Mouse (Mus musculus): ENCODE results near the gene Gm17622. TPM values are rescaled to one million over a fixed set of nuclear protein-coding genes. Genes with fewer than 3 reads are reported as not detected.

Gene Gm17622
- polyA plus RNA-seq (2014; fragmentation: Nextera tagmentation; extraction: Ambion mirVana): not detected in 2 replicates

DNA sequence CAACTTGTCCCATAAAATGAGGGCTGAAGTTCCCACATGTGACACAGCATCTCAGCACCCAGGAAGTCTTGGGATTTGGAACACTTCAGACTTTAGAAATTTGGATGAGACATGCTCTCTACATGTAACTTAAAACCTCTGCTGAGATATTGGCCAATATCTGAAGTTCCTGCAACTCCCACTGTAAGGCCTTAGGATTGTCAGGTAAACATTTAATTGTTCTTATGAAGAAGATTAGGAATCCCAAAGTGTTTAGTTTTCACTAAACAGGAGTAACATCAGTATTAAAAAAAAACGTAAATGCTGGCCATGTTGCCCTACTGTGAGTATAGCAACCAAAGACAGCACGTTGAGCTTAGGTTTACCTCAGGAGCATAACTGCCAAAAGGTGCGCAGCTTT, at the start of gene Gm17622:
TSS of gene Gm17622 (plus strand) at position 301 of the 400 bp plus-strand sequence.
- WGBS: 96% methylated on average over 3 of the region's 3 CpGs
- H3K36me3 ChIP-seq (replicated peaks; ENCODE audit: control insufficient read depth, insufficient read depth): no peaks in the 10 kb centered on the region; the same call in 1 of the 2 replicates
- no peaks in the 10 kb centered on the region for H3K27me3 ChIP-seq (ENCODE audit: control insufficient read depth, insufficient read depth, low read length)
- H3K4me2 ChIP-seq (replicated peaks): no peak within 1 kb of the TSS
- ATAC-seq (ENCODE audit: low FRiP score) (no peak), DNase-seq (ENCODE audit: low spot score) (no peak)
- no peak within 1 kb of the TSS for H3K27ac ChIP-seq
- no peaks in the 10 kb centered on the region for H3K4me1 ChIP-seq (replicated peaks; ENCODE audit: control insufficient read depth, insufficient read depth, low read length)
- H3K9me3 ChIP-seq (ENCODE audit: control insufficient read depth, low read length): no peaks in the 10 kb centered on the region
- H3K4me3 ChIP-seq (replicated peaks; ENCODE audit: low read length): no peak within 1 kb of the TSS
- no peak within 1 kb of the TSS for H3K9ac ChIP-seq

DNA sequence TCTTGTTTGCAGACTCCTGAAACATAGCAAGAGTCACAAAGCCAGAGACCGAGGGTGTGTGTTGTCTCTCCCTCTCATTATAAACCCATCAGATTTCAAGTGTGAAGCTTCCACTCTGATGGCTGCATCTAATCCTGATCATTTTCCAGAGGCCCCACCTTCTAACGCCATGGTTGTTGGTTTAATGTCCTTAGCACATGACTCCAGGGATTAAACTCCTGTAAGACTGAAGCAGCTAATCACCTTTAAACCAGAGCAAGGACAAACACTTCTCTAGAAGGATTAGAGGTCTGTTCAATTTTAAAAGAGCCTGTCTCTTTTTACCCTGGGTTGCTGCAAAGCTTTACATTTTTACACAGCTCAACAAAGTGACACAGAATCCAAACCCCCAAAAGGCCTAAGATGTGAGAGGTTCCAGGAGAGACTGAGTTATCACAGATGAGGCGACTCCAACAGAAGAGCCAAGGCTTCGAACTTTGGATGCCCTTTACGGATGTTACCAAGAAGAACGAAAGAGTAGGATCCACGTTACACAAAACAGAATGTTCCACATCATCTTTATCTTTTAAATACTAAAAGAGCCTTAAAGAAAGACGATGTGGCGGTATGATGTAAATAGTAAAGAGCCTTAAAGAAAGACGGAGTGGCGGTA, 40.2 kb upstream of the Gm17622 start:
- Histone ChIP-seq H3K27me3 (ENCODE audit: control insufficient read depth, insufficient read depth, low read length) (no peaks in the 10 kb centered on the region), H3K4me2 (replicated peaks) (no peak overlapping the region), H3K4me1 (replicated peaks; ENCODE audit: control insufficient read depth, insufficient read depth, low read length) (no peaks in the 10 kb centered on the region), H3K36me3 (replicated peaks; ENCODE audit: control insufficient read depth, insufficient read depth) (no peaks in the 10 kb centered on the region), H3K27ac (no peak overlapping the region), H3K9ac (no peak overlapping the region), H3K9me3 (ENCODE audit: control insufficient read depth, low read length) (no peaks in the 10 kb centered on the region), H3K4me3 (replicated peaks; ENCODE audit: low read length) (no peak overlapping the region)
- no peak for DNase-seq (ENCODE audit: low spot score)
- ATAC-seq (ENCODE audit: low FRiP score): no peak
- WGBS: 91% methylated on average over 11 of the region's 11 CpGs

DNA sequence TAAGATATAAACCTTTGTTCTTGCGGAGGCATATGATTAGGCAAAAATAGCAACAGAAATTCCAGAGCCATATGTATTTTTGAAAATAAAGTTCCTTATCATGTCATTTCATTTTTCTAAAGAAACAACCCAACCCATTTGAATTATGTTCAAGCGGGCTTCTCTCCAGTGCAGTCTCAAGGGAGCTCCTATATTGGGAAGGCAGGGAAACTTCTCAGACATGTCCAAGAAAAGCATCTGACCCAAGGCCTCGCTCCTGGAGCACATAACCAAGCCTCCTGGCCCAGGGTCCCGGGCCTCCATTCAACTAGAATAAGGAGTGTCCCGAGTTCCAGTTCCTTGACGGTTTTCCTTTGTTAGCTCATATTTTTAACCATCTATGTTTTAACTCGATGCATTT, 39.7 kb upstream of the Gm17622 start:
- Histone ChIP-seq H3K27ac (no peak overlapping the region), H3K36me3 (replicated peaks; ENCODE audit: control insufficient read depth, insufficient read depth) (no peaks in the 10 kb centered on the region), H3K27me3 (ENCODE audit: control insufficient read depth, insufficient read depth, low read length) (no peaks in the 10 kb centered on the region), H3K4me1 (replicated peaks; ENCODE audit: control insufficient read depth, insufficient read depth, low read length) (no peaks in the 10 kb centered on the region), H3K4me3 (replicated peaks; ENCODE audit: low read length) (no peak overlapping the region), H3K9me3 (ENCODE audit: control insufficient read depth, low read length) (no peaks in the 10 kb centered on the region), H3K4me2 (replicated peaks) (no peak overlapping the region), H3K9ac (no peak overlapping the region)
- ATAC-seq (ENCODE audit: low FRiP score) (no peak), DNase-seq (ENCODE audit: low spot score) (no peak)
- WGBS: 93% methylated on average over 7 of the region's 7 CpGs

DNA sequence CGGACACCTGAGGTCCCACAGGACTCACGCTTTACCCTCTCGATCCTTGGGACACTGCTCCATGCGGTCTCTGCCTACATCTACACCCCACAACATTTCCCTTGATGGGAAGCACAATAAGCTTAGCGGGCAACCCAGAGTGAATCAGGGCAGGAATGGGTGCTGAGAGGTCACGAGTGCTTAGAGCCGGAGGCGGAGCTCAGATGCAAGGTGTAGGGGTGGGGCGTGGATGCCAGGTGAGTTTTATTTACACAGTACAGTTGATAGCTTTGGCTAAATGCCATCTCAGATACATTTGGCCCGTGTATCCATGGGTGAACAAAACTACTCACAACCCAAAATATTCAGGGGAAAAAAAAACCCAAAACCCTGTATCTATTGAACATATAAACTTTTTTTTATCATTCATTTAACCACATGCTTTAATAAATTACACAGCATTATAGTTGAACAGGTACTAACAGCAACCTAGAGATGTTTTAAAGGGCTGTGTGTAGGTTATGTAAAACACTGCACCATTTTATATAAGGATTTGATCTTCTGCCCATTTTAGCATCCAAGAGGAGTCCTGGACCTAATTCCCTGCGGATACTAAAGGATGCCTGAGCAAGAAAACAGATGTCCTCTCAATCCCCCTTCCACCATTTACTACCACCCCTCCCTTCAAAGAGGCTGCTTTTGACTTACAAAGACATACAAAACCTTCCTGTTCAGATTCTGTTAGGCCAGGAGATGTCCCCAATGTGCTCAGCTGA, 39.0 kb upstream of the Gm17622 start:
- no peak for DNase-seq (ENCODE audit: low spot score)
- no peak overlapping the region for H3K4me3 ChIP-seq (replicated peaks; ENCODE audit: low read length)
- H3K27ac ChIP-seq: no peak overlapping the region
- H3K4me2 ChIP-seq (replicated peaks): no peak overlapping the region
- no peaks in the 10 kb centered on the region for H3K4me1 ChIP-seq (replicated peaks; ENCODE audit: control insufficient read depth, insufficient read depth, low read length)
- ATAC-seq (ENCODE audit: low FRiP score): no peak
- no peak overlapping the region for H3K9ac ChIP-seq
- H3K36me3 ChIP-seq (replicated peaks; ENCODE audit: control insufficient read depth, insufficient read depth): no peaks in the 10 kb centered on the region
- WGBS: 91% methylated on average over 11 of the region's 11 CpGs
- H3K27me3 ChIP-seq (ENCODE audit: control insufficient read depth, insufficient read depth, low read length): no peaks in the 10 kb centered on the region
- H3K9me3 ChIP-seq (ENCODE audit: control insufficient read depth, low read length): no peaks in the 10 kb centered on the region

DNA sequence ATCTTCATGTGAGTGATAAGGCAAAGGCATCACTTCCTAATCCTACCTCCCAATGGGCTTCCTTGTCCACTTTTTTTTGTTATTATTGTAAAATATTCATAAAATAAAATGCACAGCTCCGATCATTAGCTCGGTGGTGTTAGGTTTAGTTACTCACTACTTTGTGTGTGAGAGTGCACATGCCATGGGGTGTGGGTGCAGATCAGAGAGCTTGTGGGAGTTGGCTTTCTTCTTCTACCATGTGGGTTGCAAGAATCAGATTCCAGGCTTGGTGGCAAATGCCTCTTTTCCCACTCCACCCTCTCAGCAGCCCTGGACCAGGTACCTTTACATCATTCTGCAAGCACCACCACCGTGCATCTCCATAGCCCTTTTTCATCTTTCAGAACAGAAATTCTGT, 37.9 kb upstream of the Gm17622 start:
- H3K4me1 ChIP-seq (replicated peaks; ENCODE audit: control insufficient read depth, insufficient read depth, low read length): no peaks in the 10 kb centered on the region
- H3K4me3 ChIP-seq (replicated peaks; ENCODE audit: low read length): no peak overlapping the region
- no peaks in the 10 kb centered on the region for H3K9me3 ChIP-seq (ENCODE audit: control insufficient read depth, low read length)
- ATAC-seq (ENCODE audit: low FRiP score) (no peak), DNase-seq (ENCODE audit: low spot score) (no peak)
- H3K27ac ChIP-seq: no peak overlapping the region
- 99% methylated on average over 3 of the region's 3 CpGs for WGBS
- no peaks in the 10 kb centered on the region for H3K27me3 ChIP-seq (ENCODE audit: control insufficient read depth, insufficient read depth, low read length)
- H3K4me2 ChIP-seq (replicated peaks): no peak overlapping the region
- H3K9ac ChIP-seq: no peak overlapping the region
- H3K36me3 ChIP-seq (replicated peaks; ENCODE audit: control insufficient read depth, insufficient read depth): no peaks in the 10 kb centered on the region

DNA sequence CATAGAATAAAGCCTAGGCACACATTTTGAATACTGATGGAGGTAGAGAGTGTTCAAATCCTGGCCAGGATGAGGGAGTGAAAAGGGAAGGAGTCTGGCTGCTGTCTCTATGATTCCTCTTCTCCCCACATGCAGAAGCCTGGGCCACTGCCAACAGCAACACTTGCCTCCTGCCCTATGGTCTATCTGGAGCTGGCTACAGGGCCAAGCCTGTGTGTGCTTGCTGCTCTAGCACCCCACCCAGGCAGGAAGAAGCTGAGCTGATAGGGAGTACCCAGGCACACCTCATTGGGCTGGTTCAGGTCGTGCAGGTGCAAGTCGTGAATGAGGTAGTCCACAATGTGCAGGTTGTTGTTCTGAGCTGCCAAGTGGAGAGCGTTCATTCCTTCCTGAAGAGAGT, 36.2 kb upstream of the Gm17622 start:
- Histone ChIP-seq H3K9me3 (ENCODE audit: control insufficient read depth, low read length) (no peaks in the 10 kb centered on the region), H3K36me3 (replicated peaks; ENCODE audit: control insufficient read depth, insufficient read depth) (no peaks in the 10 kb centered on the region), H3K4me2 (replicated peaks) (no peak overlapping the region), H3K4me1 (replicated peaks; ENCODE audit: control insufficient read depth, insufficient read depth, low read length) (no peaks in the 10 kb centered on the region), H3K27me3 (ENCODE audit: control insufficient read depth, insufficient read depth, low read length) (no peaks in the 10 kb centered on the region), H3K27ac (no peak overlapping the region), H3K9ac (no peak overlapping the region), H3K4me3 (replicated peaks; ENCODE audit: low read length) (no peak overlapping the region)
- DNase-seq (ENCODE audit: low spot score) (no peak), ATAC-seq (ENCODE audit: low FRiP score) (no peak)
- WGBS: 79% methylated on average over 3 of the region's 3 CpGs

DNA sequence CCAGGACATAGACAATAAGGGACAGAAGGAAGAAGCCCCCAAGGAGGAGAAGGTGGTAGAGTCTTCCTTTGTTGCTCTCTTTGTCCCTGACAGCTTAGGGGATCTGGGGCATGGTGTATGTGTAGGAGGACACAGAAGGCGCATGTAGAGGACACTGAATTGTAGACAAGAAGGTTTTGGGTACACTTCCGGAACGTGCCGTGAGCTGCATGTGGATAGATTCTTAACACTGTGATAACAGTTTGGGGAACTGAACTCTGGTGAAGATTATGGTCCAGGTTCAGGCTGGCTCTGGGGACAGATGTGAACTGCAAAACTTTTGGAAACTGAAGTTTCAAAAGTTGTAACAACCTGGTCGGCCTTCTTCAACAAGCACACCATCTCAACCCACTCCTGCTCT, 33.0 kb upstream of the Gm17622 start:
- Histone ChIP-seq H3K4me2 (replicated peaks) (no peak overlapping the region), H3K9ac (no peak overlapping the region), H3K27me3 (ENCODE audit: control insufficient read depth, insufficient read depth, low read length) (no peaks in the 10 kb centered on the region), H3K36me3 (replicated peaks; ENCODE audit: control insufficient read depth, insufficient read depth) (no peaks in the 10 kb centered on the region), H3K9me3 (ENCODE audit: control insufficient read depth, low read length) (no peaks in the 10 kb centered on the region), H3K27ac (no peak overlapping the region), H3K4me3 (replicated peaks; ENCODE audit: low read length) (no peak overlapping the region), H3K4me1 (replicated peaks; ENCODE audit: control insufficient read depth, insufficient read depth, low read length) (no peaks in the 10 kb centered on the region)
- DNase-seq (ENCODE audit: low spot score) (no peak), ATAC-seq (ENCODE audit: low FRiP score) (no peak)
- 94% methylated on average over 5 of the region's 5 CpGs for WGBS

DNA sequence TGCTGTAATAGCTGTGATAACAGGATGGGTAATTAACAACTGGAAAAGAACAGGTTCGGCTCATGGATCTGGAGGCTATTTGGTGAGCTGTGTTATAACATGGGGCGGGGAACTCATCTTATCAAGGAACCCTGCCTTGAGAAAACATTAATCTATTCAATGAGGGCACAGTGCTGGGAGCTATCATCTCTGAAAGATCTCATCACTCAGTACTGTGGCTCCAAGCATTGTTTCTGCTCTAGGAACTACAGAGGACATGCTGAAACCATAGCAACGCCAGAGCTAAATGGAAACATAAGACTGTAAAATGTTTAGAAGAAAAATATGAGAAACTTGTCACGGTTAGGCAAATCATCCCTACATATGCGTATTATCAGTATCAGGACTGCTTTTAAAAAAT, 32.5 kb upstream of the Gm17622 start:
- no peak for ATAC-seq (ENCODE audit: low FRiP score)
- Histone ChIP-seq H3K9me3 (ENCODE audit: control insufficient read depth, low read length) (no peaks in the 10 kb centered on the region), H3K9ac (no peak overlapping the region), H3K36me3 (replicated peaks; ENCODE audit: control insufficient read depth, insufficient read depth) (no peaks in the 10 kb centered on the region), H3K4me1 (replicated peaks; ENCODE audit: control insufficient read depth, insufficient read depth, low read length) (no peaks in the 10 kb centered on the region), H3K27ac (no peak overlapping the region), H3K4me3 (replicated peaks; ENCODE audit: low read length) (no peak overlapping the region), H3K4me2 (replicated peaks) (no peak overlapping the region), H3K27me3 (ENCODE audit: control insufficient read depth, insufficient read depth, low read length) (no peaks in the 10 kb centered on the region)
- DNase-seq (ENCODE audit: low spot score): no peak
- WGBS: 89% methylated on average over 5 of the region's 5 CpGs

DNA sequence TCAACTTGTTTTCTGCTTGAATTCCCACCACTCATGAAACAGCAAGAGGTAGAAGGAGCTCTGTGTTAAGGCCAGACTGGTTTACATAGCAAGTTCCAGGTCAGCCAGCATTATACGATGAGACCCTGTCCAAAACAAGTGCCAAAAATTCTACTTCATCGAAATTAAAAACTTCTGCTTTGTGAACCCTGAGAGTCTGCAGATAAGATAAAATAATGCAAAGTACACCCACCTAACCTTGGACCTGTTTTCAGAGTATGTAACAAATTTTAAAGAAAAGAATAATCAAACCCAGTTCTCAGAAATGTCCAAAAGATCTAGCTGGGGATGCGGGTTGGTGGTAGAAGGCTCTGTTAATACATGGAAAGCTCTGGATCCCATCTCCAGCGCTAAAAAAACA, 31.9 kb upstream of the Gm17622 start:
- H3K9me3 ChIP-seq (ENCODE audit: control insufficient read depth, low read length): no peaks in the 10 kb centered on the region
- no peaks in the 10 kb centered on the region for H3K4me1 ChIP-seq (replicated peaks; ENCODE audit: control insufficient read depth, insufficient read depth, low read length)
- H3K36me3 ChIP-seq (replicated peaks; ENCODE audit: control insufficient read depth, insufficient read depth): no peaks in the 10 kb centered on the region
- H3K27me3 ChIP-seq (ENCODE audit: control insufficient read depth, insufficient read depth, low read length): no peaks in the 10 kb centered on the region
- DNase-seq (ENCODE audit: low spot score): no peak
- WGBS: 85% methylated on average over 4 of the region's 4 CpGs
- no peak overlapping the region for H3K4me3 ChIP-seq (replicated peaks; ENCODE audit: low read length)
- no peak for ATAC-seq (ENCODE audit: low FRiP score)
- no peak overlapping the region for H3K4me2 ChIP-seq (replicated peaks)
- no peak overlapping the region for H3K9ac ChIP-seq
- H3K27ac ChIP-seq: no peak overlapping the region

All from hindbrain, embryonic 14.5 days (tissue).